In the genomic region with DNA sequence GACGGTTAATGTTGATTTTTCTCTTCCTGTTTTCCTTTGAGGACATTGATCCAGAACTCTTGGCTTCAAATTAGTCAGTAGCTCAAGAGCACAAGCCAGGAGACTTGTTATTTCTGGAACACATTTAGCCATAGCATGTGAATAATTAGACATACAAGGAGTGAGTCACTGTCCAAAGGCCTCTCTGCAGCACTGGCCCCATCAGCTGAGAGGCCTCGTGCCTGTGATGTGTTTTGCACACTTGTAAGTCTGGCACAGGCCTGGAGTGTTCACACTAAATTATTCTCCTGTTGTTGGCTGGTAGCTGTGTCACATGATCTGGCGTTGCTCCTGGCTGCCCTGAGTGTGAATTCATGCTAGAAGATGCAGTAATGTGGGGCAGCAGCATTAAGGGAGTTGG, we compare ENCODE assay signal across 9 mouse cellular contexts.
DNase-seq lines count a peak whose midpoint lies in the region; ATAC-seq and TF ChIP-seq lines count a peak whose summit lies in the region.
"Had no signal": no experiment of that assay in that cellular context is flagged by ENCODE, and none has a peak within 500 bp of the region (broad histone marks: within the 10 kb centered on the region; RNA-seq: fewer than 3 reads in every experiment).

No protein-coding gene starts in this region.

- no peak overlapping the region for H3K4me2 ChIP-seq in heart, embryonic 16.5 days (ENCODE audit: low read depth, low read length)
- no peak overlapping the region for H3K4me2 ChIP-seq in forebrain, embryonic 13.5 days

- 0 out of 2 replicates have a peak, but pooled peaks cover 7% of the 10 kb centered on the region for H3K4me1 ChIP-seq in heart, embryonic 16.5 days (ENCODE audit: control insufficient read depth, insufficient read depth, low read length)
- H3K4me1 ChIP-seq in forebrain, embryonic 13.5 days = peaks cover 6% of the 10 kb centered on the region

- no peak overlapping the region for H3K4me3 ChIP-seq in heart, embryonic 16.5 days (ENCODE audit: low read length)
- no peak overlapping the region for H3K4me3 ChIP-seq in forebrain, embryonic 13.5 days
- no peak overlapping the region for H3K4me3 ChIP-seq in left cerebral cortex, adult 2 months

- H3K9me3 ChIP-seq in heart, embryonic 16.5 days (replicated peaks; ENCODE audit: control insufficient read depth, low read length) = no peaks in the 10 kb centered on the region
- no peaks in the 10 kb centered on the region for H3K9me3 ChIP-seq in forebrain, embryonic 13.5 days (replicated peaks)

- H3K36me3 ChIP-seq in heart, embryonic 16.5 days (ENCODE audit: control insufficient read depth, insufficient read depth) = no peaks in the 10 kb centered on the region
- no peaks in the 10 kb centered on the region for H3K36me3 ChIP-seq in forebrain, embryonic 13.5 days (ENCODE audit: poor library complexity, severe bottlenecking)

- intact Hi-C loops in gastrocnemius, postnatal 36 days (cut with DNase I) = no loop called here
- intact Hi-C loops in left cerebral cortex, adult 2 months (cut with DNase I) = no loop called here

- DNase-seq in gastrocnemius, postnatal 36 days = peak; percentile 8 to 24
- DNase-seq in gastrocnemius, adult 18-20 months (ENCODE audit: low spot score) = no peak
- peak; percentile 62 for DNase-seq in 3T3-L1 (ENCODE audit: low read depth, low spot score)
- DNase-seq in kidney, postnatal 4 days = peak; percentile 17 to 46
- no peak for DNase-seq in left cerebral cortex, adult 2 months (ENCODE audit: extremely low spot score in 1 of 2, low spot score in 2 of 2)
- DNase-seq: retina, postnatal 1 day had no signal

- no peak for TF ChIP-seq CTCF in left cerebral cortex, adult 2 months (IDR thresholded peaks at IDR 0.05)

- no peak overlapping the region for H3K9ac ChIP-seq in heart, embryonic 16.5 days (ENCODE audit: low read length)
- no peak overlapping the region for H3K9ac ChIP-seq in forebrain, embryonic 13.5 days

- 0 out of 2 replicates have a peak, but pooled peaks have one; percentile 49 for ATAC-seq in heart, embryonic 16.5 days (replicated peaks; ENCODE audit: extremely low read depth, insufficient read depth, low FRiP score)
- ATAC-seq in forebrain, embryonic 13.5 days = no peak
- ATAC-seq in megakaryocyte, adult 5-6 weeks (ENCODE audit: poor library complexity, severe bottlenecking) = no peak

- H3K27me3 ChIP-seq in heart, embryonic 16.5 days (ENCODE audit: control insufficient read depth, insufficient read depth, low read length) = no peaks in the 10 kb centered on the region
- H3K27me3 ChIP-seq in forebrain, embryonic 13.5 days = no peaks in the 10 kb centered on the region

- 47% methylated on average over 3 of the region's 3 CpGs for WGBS in heart, embryonic 16.5 days
- WGBS in forebrain, embryonic 13.5 days = 74% methylated on average over 3 of the region's 3 CpGs

- no peak overlapping the region for H3K27ac ChIP-seq in heart, embryonic 16.5 days (ENCODE audit: low read length)
- H3K27ac ChIP-seq in forebrain, embryonic 13.5 days = no peak overlapping the region
- H3K27ac ChIP-seq in left cerebral cortex, adult 2 months = no peak overlapping the region

Comparison
In these comparisons a context has a peak if more than half of its experiments do, and no peak if none do; other contexts are left out.
1. DNase-seq: peak in gastrocnemius, postnatal 36 days (2 of 2), 3T3-L1 (single experiment) and kidney, postnatal 4 days (2 of 2); none in gastrocnemius, adult 18-20 months (single experiment) and left cerebral cortex, adult 2 months (0 of 2).